Mouse (Mus musculus) heart, postnatal 0 days (tissue): Measurements from ENCODE around the gene Atp9a.

Experiments used
- CTCF ChIP-seq: IDR thresholded peaks from 2 replicates; pipeline ENCODE4 v1.5.1; 2016; ENCODE audit warnings: antibody characterized with exemption, control low read depth, low read depth
- EP300 ChIP-seq: IDR thresholded peaks from 2 replicates; pipeline ENCODE4 v1.6.1; 2016; ENCODE audit warnings: antibody characterized with exemption, low read depth

- TF ChIP-seq CTCF (no peak), EP300 (no peak)
Measured at GRCm38 (mm10) chr2:168671724-168672123, 70.5 kb downstream of the Atp9a start.
